Mouse (Mus musculus): ENCODE data around the gene Atp6ap1. TPM values are rescaled to one million over a fixed set of nuclear protein-coding genes. Genes with fewer than 3 reads are reported as not detected.

The Atp6ap1 gene
- total and polyA plus RNA-seq, 3 experiments, result 41.6 to 355 (median 75.5) TPM

- TF ChIP-seq ZNF384 (IDR thresholded peaks at IDR 0.05; ENCODE audit: low read depth, low read length) (no peak), UBTF (IDR thresholded peaks at IDR 0.05; ENCODE audit: borderline replicate concordance, insufficient read depth, low read depth, low read length) (no peak), ZMIZ1 (IDR thresholded peaks at IDR 0.05; ENCODE audit: low read depth, low read length) (peak; percentile 85; the same call in 1 of the 2 replicates), BHLHE40 (IDR thresholded peaks at IDR 0.05; ENCODE audit: borderline replicate concordance, low read depth, low read length) (no peak; the same call in 1 of the 2 replicates), MXI1 (IDR thresholded peaks at IDR 0.05; ENCODE audit: low read depth, low read length) (no peak), ETS1 (IDR thresholded peaks at IDR 0.05; ENCODE audit: low read depth, low read length) (no peak), ZC3H11A (IDR thresholded peaks at IDR 0.05; ENCODE audit: low read depth, low read length) (no peak)
These were observed 23.2 kb upstream of the Atp6ap1 start (continued) for GRCm38 (mm10) chrX:74273422-74274322.

GRCm38 (mm10) chrX:74277916-74278315 lies 19.0 kb upstream of the Atp6ap1 start:
- Histone ChIP-seq H3K27ac (ENCODE audit: control insufficient read depth, low read depth, low read length) (peak overlapping the region; percentile 61), H3K4me3 (ENCODE audit: control insufficient read depth in 1 of 2, insufficient read depth in 1 of 2, low read depth in 2 of 2, low read length in 2 of 2) (no peak overlapping the region), H3K27me3 (ENCODE audit: control insufficient read depth in 1 of 2, insufficient read depth in 2 of 2, low read length in 2 of 2) (no peaks in the 10 kb centered on the region), H3K9ac (ENCODE audit: control insufficient read depth, low read depth, low read length, poor library complexity, severe bottlenecking) (no peak overlapping the region), H3K79me2 (ENCODE audit: control insufficient read depth, insufficient read depth, low read length, poor library complexity) (peaks cover 3% of the 10 kb centered on the region), H3K4me1 (ENCODE audit: control insufficient read depth in 1 of 2, insufficient read depth in 2 of 2, low read length in 2 of 2) (peaks cover 0 to 8% of the 10 kb centered on the region in 2 experiments; a peak in 2 of 4 replicates), H3K9me3 (replicated peaks; ENCODE audit: insufficient read depth, low read length) (no peaks in the 10 kb centered on the region), H3K36me3 (ENCODE audit: control insufficient read depth in 1 of 2, insufficient read depth in 2 of 2, low read length in 2 of 2) (peaks cover 0 to 10% of the 10 kb centered on the region in 2 experiments; a peak in 2 of 4 replicates)
- TF ChIP-seq USF1 (IDR thresholded peaks at IDR 0.05; ENCODE audit: low read depth, low read length), result 0 out of 2 replicates have a peak, but pooled peaks have one; percentile 14
- TF ChIP-seq E2F4 (IDR thresholded peaks at IDR 0.05; ENCODE audit: borderline replicate concordance, low read depth, low read length), result no peak
- peak; percentile 45; the same call in 1 of the 2 replicates for TF ChIP-seq SIN3A (IDR thresholded peaks at IDR 0.05; ENCODE audit: low read length)
- no peak for TF ChIP-seq HCFC1 (IDR thresholded peaks at IDR 0.05; ENCODE audit: low read depth, low read length)
- no peak for TF ChIP-seq NRF1 (IDR thresholded peaks at IDR 0.05; ENCODE audit: insufficient read depth, low read depth, low read length, poor library complexity, severe bottlenecking)
- no peak for TF ChIP-seq MAZ (IDR thresholded peaks at IDR 0.05; ENCODE audit: low read depth, low read length)
- TF ChIP-seq UBTF (IDR thresholded peaks at IDR 0.05; ENCODE audit: borderline replicate concordance, insufficient read depth, low read depth, low read length), result no peak
- no peak for TF ChIP-seq RCOR1 (IDR thresholded peaks at IDR 0.05; ENCODE audit: low read depth, low read length)
- TF ChIP-seq GATA1 (IDR thresholded peaks at IDR 0.05; ENCODE audit: low read depth, low read length), result no peak
- no peak for TF ChIP-seq TBP (IDR thresholded peaks at IDR 0.05; ENCODE audit: low read depth, low read length)
- TF ChIP-seq BHLHE40 (IDR thresholded peaks at IDR 0.05; ENCODE audit: borderline replicate concordance, low read depth, low read length), result peak; percentile 23; the same call in 1 of the 2 replicates
- no peak for TF ChIP-seq ZMIZ1 (IDR thresholded peaks at IDR 0.05; ENCODE audit: low read depth, low read length)
- no peak for TF ChIP-seq TCF12 (IDR thresholded peaks at IDR 0.05; ENCODE audit: low read depth, low read length)
- TF ChIP-seq POLR2AphosphoS5 (IDR thresholded peaks at IDR 0.05; ENCODE audit: borderline replicate concordance, low read depth, low read length), result no peak
- no peak for TF ChIP-seq NELFE (IDR thresholded peaks at IDR 0.05; ENCODE audit: low read depth, low read length)
- TF ChIP-seq SMC3 (IDR thresholded peaks at IDR 0.05; ENCODE audit: low read depth, low read length), result no peak
- no peak for TF ChIP-seq POLR2A (IDR thresholded peaks at IDR 0.05; ENCODE audit: control insufficient read depth in 1 of 2, insufficient read depth in 1 of 2, low read depth in 1 of 2, low read length in 2 of 2, poor library complexity in 1 of 2)
- TF ChIP-seq POLR2AphosphoS2 (IDR thresholded peaks at IDR 0.05; ENCODE audit: low read length), result no peak
- peak; percentile 53; the same call in 1 of the 2 replicates for TF ChIP-seq MYC (IDR thresholded peaks at IDR 0.05; ENCODE audit: low read depth, low read length)
- peak; percentile 81; the same call in 1 of the 2 replicates for TF ChIP-seq JUND (IDR thresholded peaks at IDR 0.05; ENCODE audit: low read depth, low read length)
- TF ChIP-seq CTCF (IDR thresholded peaks at IDR 0.05 in 2 of 3, conservative IDR thresholded peaks at IDR 0.05 in 1 of 3; ENCODE audit: control insufficient read depth in 1 of 3, insufficient read depth in 1 of 3, low read depth in 2 of 3, low read length in 3 of 3, poor library complexity in 1 of 3, severe bottlenecking in 1 of 3), result no peak
- TF ChIP-seq ZC3H11A (IDR thresholded peaks at IDR 0.05; ENCODE audit: low read depth, low read length), result no peak
- peak in 1 of 2 experiments; percentile 35; a peak in 1 of 4 replicates for TF ChIP-seq EP300 (IDR thresholded peaks at IDR 0.05; ENCODE audit: low read depth in 1 of 2, low read length in 2 of 2)
- TF ChIP-seq ETS1 (IDR thresholded peaks at IDR 0.05; ENCODE audit: low read depth, low read length), result peak; percentile 75
- no peak for TF ChIP-seq RAD21 (IDR thresholded peaks at IDR 0.05; ENCODE audit: low read depth, low read length)
- no peak for TF ChIP-seq MAFK (IDR thresholded peaks at IDR 0.05; ENCODE audit: borderline replicate concordance, low read depth, low read length)
- peak; percentile 86 for DNase-seq (ENCODE audit: low read depth, low spot score)

Measured in MEL (cell line).